Mouse (Mus musculus): Measurements from ENCODE around the gene Oip5.
"Not testable (repeated sequence)": the region's sequence is repeated elsewhere in the genome, so short reads cannot be mapped to it uniquely, and the experiment has no call there.

The Oip5 gene

DNA sequence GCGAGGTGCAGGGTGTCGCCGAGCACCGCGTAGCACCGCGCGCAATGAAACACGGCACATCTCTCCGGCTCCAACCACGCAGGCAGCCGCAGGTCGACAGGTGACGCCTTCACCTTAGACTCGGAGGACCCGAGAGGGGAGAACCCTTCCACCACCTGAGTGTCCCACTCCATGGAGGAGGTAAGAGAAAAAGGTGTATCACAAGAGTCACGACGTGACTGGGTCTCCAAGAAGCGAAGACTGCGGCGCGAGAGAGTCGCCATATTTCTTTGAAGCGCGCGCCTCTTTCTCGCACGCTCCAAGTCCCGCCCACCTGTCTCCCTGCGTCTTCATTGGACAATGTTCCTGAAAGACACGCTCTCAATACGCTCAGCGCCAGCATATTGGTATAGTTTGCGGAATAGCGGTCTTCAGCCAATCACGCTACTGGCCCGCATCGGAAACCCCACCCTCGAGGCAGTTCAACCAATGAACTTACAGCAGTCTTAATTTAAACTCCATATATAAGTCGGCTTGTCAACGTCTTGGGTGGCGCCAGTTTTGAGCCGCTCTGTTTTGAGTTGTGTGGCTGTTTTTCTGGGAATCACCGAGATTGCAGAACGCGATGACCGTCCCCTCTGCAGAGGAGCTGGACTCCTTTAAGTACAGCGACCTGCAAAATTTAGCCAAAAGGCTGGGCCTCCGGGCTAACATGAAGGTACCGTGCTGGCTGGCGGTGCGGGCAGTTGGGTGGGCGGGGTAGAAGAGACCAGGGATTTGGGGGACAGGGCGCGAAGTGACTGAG lies at the start of gene Oip5, which contains the start of gene Nusap1:
Oip5 (minus strand) TSS at position 271 of the 784 bp plus-strand sequence.
Nusap1 (plus strand) TSS at position 100 of the 784 bp plus-strand sequence.
- peak; percentile 92 for DNase-seq (ENCODE audit: low read depth, low spot score)

DNA sequence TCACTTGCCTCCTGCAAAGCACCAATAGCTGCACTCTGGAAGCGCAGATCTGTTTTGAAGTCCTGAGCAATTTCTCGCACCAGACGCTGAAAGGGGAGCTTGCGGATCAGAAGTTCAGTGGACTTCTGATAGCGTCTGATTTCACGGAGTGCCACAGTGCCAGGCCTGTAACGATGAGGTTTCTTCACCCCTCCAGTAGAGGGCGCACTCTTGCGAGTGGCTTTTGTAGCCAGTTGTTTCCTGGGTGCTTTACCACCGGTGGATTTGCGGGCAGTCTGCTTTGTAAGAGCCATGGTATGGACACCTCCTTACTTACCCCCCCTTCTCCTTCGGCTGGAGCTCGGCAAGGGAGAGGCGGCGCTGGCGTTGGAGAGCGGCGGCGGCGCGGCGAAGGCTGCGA lies 47.5 kb upstream of the Oip5 start:
- not testable (repeated sequence) for DNase-seq (ENCODE audit: low read depth, low spot score)

DNA sequence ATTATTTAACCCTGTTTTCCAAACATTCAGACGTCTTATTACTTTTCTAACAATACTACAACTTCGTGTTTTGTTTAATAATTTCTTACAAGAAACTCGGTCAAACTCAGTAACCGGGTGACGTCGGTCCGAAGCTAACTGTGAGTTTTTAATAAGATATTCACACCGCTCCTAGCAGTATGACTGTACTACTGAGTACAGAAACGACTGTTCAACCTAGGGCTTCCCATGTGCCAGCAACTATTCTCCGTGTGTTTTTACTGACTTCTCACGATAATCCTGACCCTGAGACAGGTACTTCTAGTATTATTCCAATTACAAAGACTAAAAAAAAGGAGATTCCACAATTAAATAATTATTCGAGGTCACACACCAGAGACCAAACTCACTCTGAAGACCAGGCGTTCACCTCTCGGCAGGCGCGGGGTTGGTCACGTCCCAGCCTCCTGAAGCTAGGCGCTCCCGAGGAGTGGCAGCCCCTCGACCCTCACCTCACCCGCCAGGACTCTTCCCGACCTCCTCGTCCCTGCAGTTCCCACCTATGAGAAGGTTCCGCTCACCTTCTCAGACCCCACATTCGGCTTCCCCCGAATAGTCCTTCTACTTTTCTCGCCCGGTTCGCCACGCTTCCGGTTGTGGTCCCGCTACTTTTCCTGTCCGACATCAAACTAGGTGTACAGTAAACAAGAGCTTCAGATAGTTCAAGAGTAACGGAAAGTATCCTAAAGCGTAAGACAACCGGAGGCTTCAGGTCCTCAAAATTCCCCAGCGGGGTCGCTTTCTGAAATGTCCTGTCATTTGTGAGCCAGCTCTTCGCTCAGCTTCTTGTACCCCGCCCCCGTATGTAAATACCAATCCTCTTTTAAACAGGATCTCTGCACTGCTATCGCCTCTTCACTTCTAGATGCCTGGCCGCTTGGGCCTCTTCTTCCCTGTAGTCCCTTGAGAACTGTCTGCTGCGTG lies 44.2 kb upstream of the Oip5 start, which contains the start of gene Ndufaf1:
Ndufaf1 (minus strand) TSS at position 608 of the 963 bp plus-strand sequence.
- DNase-seq (ENCODE audit: low read depth, low spot score) = peak; percentile 50

DNA sequence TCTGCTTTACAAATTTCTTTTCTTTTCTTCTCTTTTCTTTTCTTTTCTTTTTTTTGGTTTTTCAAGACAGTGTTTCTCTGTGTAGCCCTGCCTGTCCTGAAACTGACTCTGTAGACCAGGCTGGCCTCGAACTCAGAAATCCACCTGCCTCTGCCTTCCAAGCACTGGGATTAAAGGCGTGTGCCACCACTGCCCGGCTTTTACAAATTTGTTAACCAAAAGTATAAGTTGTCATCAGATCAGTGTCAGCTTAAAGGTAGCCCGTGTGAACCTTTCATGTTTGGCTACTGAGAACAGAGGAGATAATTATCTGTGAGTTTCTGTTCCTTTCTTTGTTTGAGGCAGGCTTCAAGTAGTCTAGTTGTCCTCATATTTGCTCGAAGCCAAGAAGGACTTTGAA lies 26.0 kb upstream of the Oip5 start:
- DNase-seq (ENCODE audit: low read depth, low spot score) = no peak

- DNase-seq (ENCODE audit: low read depth, low spot score) = no peak
Measured at GRCm38 (mm10) chr2:119641214-119641912, 23.1 kb upstream of the Oip5 start.

DNA sequence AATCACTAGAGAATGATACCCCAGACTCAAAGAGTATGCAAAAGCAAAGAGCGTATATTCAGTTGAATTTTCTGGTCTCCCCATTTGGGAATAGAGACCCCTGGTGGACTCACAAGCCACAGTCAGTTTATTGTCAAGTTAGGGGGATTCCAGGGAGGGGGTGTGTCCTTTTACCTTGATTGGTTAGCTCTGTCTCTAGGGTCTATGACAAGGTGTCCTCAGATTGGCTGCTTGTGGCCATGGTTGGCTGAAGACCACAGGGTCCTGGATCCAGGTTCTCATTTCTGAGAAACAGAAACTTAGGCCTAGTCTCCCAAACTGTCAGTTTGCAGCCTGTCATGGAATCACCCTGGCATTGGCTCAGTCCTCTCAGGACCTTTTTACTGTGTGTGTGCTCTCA lies 18.5 kb upstream of the Oip5 start:
- DNase-seq (ENCODE audit: low read depth, low spot score) = no peak

DNA sequence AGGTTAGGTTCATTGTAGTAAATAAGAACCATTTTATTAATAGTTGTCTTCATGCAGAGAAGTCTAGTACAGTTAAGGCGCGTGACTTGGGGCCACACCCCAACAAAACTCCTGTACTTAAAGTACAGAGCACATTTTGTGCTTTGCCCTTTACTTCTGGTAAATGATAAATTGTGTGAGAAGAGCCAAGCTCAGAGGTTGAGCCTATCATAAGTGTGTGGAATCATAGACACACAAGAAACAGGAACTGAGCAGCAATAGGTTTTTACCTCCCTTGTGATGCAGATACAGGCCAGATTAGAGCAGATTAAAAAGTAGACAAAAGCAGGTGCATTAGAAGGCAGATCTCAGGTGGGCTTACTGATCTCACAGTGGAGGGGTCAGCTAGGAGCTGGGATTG lies 3.0 kb upstream of the Oip5 start:
- DNase-seq (ENCODE audit: low read depth, low spot score) = no peak

- not testable (repeated sequence) for DNase-seq (ENCODE audit: low read depth, low spot score)
Measured at GRCm38 (mm10) chr2:119619002-119619401, 733 bp upstream of the Oip5 start.

DNA sequence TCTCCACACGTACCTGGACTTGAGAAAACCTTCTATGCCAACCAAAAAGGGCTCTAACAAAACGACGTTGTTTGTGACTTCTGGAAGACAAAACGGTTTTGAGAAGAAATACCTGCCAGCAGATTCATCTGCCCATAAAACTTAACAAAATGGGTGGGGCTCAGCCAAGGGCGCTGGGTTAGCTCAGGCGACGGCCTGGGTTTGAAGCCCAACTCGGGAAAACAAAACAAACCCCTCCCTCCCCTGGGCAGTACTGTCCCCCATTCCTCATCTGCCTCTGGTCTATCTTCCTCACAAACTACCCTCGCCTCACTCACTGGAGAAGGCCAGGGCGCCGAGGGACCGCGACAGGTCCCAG lies 449 bp downstream of the Oip5 start:
- DNase-seq (ENCODE audit: low read depth, low spot score) = no peak

- DNase-seq (ENCODE audit: low read depth, low spot score) = no peak
Measured at GRCm38 (mm10) chr2:119607023-119607422, 11.2 kb downstream of the Oip5 start.

- no peak for DNase-seq (ENCODE audit: low read depth, low spot score)
Measured at GRCm38 (mm10) chr2:119605361-119605973, 12.8 kb downstream of the Oip5 start.

GRCm38 (mm10) chr2:119603909-119604308 lies 14.4 kb downstream of the Oip5 start:
- no peak for DNase-seq (ENCODE audit: low read depth, low spot score)

DNA sequence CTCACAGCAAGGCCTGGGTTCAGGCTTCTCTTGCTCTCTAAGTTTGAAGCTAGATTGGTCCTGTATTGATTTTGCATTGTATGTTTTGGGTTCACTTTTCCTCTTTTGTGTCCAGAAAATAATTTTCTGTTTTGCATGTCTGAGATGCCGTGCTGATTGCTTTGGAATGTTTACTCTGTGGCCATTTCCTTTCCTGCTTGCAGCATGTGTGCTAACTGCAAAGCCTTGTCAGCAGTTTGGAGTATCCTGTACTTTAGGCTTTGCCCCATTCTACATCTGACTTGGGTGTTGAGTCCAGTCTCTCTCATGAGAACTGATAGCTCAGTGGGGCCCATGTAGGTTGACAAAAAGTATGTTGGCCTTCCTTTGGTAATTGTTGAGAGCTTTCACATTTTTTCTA lies 15.8 kb downstream of the Oip5 start:
- no peak for DNase-seq (ENCODE audit: low read depth, low spot score)

DNA sequence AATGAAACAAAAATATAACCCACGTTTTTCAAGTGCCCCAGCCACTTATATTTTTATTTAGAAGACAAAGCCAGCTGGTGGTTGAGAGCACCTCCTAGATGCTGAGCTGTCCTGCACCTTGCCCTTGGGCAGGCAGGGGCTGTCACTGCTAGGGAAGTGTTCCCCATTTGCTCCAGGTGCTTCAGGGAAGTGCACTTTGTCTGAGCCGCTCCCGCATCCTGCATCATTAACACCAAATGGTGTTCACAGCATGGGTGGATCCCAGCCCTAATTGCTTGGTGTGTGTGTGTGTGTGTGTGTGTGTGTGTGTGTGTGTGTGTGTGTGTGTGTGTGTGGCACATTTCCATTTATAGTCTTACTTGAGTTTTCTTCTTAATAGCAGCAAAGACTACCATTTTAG lies 16.7 kb downstream of the Oip5 start:
- not testable (repeated sequence) for DNase-seq (ENCODE audit: low read depth, low spot score)

DNA sequence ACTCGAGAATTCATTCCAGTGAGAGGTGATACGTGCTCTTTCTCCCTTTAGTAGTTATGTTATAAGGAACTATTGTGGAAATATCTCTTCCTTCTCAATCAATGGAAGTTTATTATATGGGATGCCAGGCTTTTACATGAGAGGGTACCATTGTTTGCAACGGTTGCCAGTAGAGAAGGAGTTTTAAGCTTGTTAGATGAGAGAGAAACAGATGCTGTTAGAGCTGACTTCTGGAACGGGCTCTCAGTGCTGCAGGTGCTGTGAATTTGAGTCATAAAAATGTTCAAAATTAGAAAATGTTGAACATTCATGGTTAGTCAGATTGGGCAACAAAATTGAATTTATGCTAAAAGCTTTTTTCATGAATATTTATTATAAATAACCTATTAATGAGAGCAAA lies 17.2 kb downstream of the Oip5 start:
- no peak for DNase-seq (ENCODE audit: low read depth, low spot score)

DNA sequence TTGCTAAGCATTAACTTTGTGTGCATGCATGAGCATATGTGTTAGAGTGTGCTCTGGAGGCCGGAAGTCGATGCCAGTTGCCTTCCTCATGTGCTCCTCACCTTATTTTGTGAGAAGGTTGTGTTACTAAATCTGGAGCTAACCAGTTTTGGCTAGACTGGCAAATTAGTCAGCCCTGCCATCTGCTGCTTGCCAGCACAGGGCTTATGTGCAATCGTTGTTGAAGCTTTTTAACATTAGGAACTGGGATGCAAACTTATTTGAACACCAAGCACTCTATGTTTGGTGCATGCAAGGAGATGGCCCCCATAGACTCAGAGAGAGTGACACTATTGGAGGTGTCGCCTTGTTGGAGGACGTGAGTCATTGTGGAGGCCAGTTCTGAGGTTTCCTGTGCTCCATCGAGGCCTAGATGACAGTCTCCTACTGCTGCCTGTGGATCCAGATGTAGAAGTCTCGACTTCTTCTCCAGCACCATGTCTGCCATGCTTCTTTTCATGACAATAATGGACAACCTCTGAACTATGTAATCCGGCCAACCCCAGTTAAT lies 21.4 kb downstream of the Oip5 start:
- DNase-seq (ENCODE audit: low read depth, low spot score) = no peak

DNA sequence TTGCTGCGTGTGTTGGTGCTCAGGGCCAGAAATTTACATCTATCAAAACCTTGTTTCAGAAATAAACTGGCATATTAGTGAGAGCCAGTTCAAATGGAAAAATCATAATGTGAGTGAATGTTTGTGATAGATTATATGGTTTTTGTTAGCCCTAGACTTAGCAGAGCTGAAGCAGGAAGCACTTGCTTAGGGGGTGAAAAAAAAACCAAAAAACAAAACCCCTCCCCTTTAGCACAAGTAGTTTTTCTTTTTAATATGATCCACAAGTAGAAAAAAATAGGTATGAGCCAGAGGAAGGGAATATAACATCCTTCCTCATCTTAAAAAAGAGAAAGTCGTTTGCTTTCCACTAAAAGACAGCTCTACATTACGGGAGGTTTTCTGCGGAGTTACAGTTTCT lies 23.0 kb downstream of the Oip5 start:
- DNase-seq (ENCODE audit: low read depth, low spot score) = no peak

- DNase-seq (ENCODE audit: low read depth, low spot score) = peak; percentile 97
Measured at GRCm38 (mm10) chr2:119594113-119594981, 23.9 kb downstream of the Oip5 start.

DNA sequence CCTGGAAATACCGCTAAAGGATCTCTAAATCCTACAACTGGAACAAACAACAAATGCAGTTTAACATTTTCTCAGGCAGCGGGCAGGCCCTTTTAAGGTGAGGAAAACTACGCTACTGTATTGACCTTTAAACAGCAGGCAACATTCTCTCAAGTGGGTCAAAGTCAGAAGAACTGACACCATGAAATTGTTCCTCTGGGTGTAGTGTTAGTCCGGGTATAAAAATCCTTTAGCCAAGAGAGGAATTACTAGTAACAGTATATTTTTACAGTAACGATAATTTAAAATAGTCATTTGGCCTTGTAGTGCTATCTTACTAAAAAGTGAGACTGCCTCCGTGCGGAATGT lies 24.5 kb downstream of the Oip5 start:
- DNase-seq (ENCODE audit: low read depth, low spot score) = no peak

GRCm38 (mm10) chr2:119591247-119591646 lies 27.0 kb downstream of the Oip5 start:
- no peak for DNase-seq (ENCODE audit: low read depth, low spot score)

All from skeletal muscle tissue, adult 2 months (tissue).